Mouse (Mus musculus) E14TG2a.4 (cell line): Measurements from ENCODE around the gene Unc13c.
A peak's percentile ranks its signal among the peaks of the same experiment; 100 is the strongest.

Experiments
- H3K27me3 ChIP-seq: 2 replicates; pipeline ENCODE4 v1.6.1; 2014; ENCODE audit warnings: low read length, control low read depth; ENCODE audit not compliant: insufficient read depth
- H3K36me3 ChIP-seq: 2 replicates; pipeline ENCODE4 v1.6.1; 2014; ENCODE audit warnings: low read length, control low read depth; ENCODE audit not compliant: insufficient read depth
- H3K4me1 ChIP-seq: replicated peaks from 2 replicates; pipeline ENCODE4 v1.6.1; 2014; ENCODE audit warnings: low read depth, low read length, control low read depth
- H3K4me3 ChIP-seq: replicated peaks from 2 replicates; pipeline ENCODE4 v1.5.1; 2014; ENCODE audit warnings: mild to moderate bottlenecking, low read length
- H3K9me3 ChIP-seq: 2 replicates; pipeline ENCODE4 v1.6.1; 2014; ENCODE audit warnings: low read length, control low read depth
- CTCF ChIP-seq: conservative IDR thresholded peaks from 2 replicates; pipeline ENCODE4 v1.5.1; 2014; ENCODE audit warnings: low read length
- NANOG ChIP-seq: IDR thresholded peaks from 2 replicates; pipeline ENCODE4 v1.6.1; 2014; ENCODE audit warnings: borderline replicate concordance, low read length, mixed read lengths
- POU5F1 ChIP-seq: IDR thresholded peaks from 2 replicates; pipeline ENCODE4 v1.6.1; 2014; ENCODE audit warnings: low read length, borderline replicate concordance

Gene Unc13c

DNA sequence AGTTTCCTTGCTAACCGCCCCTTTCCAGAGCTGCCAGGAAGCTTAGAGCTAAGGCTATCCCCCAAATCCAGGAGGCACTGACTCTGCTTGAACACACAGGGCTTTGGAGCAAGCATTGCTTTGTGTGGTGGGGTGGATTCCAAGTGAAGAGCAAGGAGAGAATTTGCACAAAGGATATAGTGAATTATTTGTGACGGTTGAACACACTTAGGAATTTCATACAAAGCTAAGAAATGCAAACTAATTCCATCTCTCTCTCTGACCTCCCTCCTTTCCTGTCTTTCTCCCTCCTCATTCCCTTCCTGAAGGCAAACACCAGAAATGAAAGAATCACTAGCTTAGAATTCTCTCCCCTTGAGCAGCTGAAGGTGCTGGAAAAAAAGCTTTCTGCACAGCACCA is 271.7 kb downstream of the Unc13c start:
- H3K9me3 ChIP-seq, result no peaks in the 10 kb centered on the region
- H3K27me3 ChIP-seq, result no peaks in the 10 kb centered on the region
- H3K4me1 ChIP-seq, result no peaks in the 10 kb centered on the region
- TF ChIP-seq POU5F1 (no peak), CTCF (no peak), NANOG (no peak)
- H3K36me3 ChIP-seq, result no peaks in the 10 kb centered on the region
- H3K4me3 ChIP-seq, result no peak overlapping the region

- H3K36me3 ChIP-seq, result no peaks in the 10 kb centered on the region
- TF ChIP-seq CTCF (no peak), NANOG (no peak), POU5F1 (no peak)
These were observed 287.2 kb downstream of the Unc13c start for GRCm38 (mm10) chr9:73681580-73681979.

DNA sequence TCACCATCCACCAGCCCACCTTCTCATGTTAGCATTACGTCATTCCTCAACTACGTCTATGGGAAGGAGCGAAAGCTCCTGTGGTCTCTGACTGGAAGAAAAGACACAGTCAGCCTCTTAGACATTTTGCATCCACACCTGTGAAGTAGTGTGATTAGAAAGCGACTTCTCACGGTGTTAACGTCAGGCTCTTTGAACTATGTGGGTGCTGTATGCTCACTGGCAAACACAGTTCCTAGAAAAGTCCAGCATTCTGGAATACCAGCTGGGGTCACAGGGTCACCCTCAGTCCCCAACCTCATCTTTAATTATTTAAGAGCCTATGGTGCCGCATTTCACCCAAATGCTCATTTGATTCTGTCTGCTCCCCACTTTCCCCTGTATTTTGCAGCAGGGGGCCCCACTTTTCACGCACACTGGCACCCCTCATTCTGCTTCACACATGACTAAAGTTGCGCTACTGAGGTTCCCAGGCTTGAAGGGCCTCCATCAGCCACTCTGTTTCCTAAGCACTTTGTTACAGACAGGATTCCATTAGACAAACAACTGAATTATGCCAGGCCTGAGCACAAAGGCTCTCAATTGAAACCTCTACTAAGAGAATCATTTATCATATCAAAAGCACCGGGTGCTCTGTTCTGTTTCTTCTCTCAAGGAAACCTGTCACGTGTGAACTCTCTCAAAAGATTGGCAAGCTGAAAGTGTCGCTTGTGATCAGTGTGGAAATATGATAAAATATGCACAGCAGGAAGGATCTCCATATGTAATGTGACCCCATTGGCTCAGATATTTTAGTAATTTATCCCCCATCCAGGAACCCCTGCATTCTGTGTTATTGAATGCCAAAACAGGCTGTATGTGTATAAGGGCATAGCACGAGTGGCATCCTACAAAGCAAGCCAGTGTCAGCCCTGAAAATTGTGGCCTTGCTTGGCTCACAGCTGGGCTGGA is 287.9 kb downstream of the Unc13c start:
- no peak overlapping the region for H3K4me3 ChIP-seq
- no peaks in the 10 kb centered on the region for H3K9me3 ChIP-seq
- H3K36me3 ChIP-seq, result no peaks in the 10 kb centered on the region
- H3K27me3 ChIP-seq, result no peaks in the 10 kb centered on the region
- no peaks in the 10 kb centered on the region for H3K4me1 ChIP-seq
- TF ChIP-seq CTCF, result no peak
- no peak for TF ChIP-seq POU5F1

More at GRCm38 (mm10) chr9:73681580-73681979, 287.2 kb downstream of the Unc13c start:
- Histone ChIP-seq H3K4me1 (no peaks in the 10 kb centered on the region), H3K27me3 (no peaks in the 10 kb centered on the region), H3K9me3 (no peaks in the 10 kb centered on the region), H3K4me3 (no peak overlapping the region)

- Histone ChIP-seq H3K9me3 (no peaks in the 10 kb centered on the region), H3K4me1 (no peaks in the 10 kb centered on the region), H3K4me3 (no peak overlapping the region), H3K27me3 (no peaks in the 10 kb centered on the region), H3K36me3 (no peaks in the 10 kb centered on the region)
- TF ChIP-seq NANOG, result no peak
- TF ChIP-seq CTCF, result no peak
- TF ChIP-seq POU5F1, result no peak
These were observed 297.0 kb downstream of the Unc13c start for GRCm38 (mm10) chr9:73671656-73672212.

DNA sequence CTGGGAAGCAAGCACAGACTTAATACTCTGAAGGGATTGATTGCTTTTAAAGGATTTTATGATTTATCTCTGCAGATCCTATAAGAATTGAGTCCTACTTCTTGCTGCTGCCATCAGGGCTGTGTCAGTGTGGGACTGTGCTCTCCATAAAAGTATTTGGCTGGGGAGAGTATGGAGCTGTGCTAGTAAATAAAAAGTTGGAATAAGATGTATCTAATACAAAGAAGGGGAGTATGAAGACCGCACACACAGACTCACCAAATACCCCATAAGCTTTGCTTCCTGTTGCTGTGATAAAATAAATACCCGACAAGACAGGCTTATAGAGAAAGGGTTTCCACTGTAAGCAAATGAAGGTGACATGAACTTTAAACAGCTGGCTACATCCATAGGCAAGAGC is 298.7 kb downstream of the Unc13c start:
- TF ChIP-seq NANOG (no peak), POU5F1 (no peak), CTCF (no peak)
- Histone ChIP-seq H3K36me3 (no peaks in the 10 kb centered on the region), H3K9me3 (no peaks in the 10 kb centered on the region), H3K4me3 (no peak overlapping the region), H3K4me1 (no peaks in the 10 kb centered on the region), H3K27me3 (no peaks in the 10 kb centered on the region)

DNA sequence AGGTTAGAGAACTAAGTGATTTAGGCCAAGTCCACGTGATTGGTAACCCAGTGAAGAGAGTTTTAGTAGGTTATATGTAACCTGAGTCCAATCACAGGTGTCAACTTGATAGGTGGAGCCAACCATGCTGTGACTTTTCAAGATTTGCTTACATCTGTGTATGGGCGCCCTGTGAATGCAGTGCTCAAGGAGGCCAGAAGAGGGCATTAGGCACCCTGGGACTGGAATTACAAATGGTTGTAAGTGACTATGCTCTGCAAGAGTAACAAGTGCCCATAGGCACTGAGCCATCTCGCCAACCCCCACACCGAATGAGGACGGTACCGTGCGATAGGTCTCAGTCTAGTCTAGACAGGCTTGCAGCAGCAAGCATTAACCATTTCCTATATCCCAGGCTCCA is 305.9 kb downstream of the Unc13c start:
- TF ChIP-seq CTCF (peak; percentile 49), POU5F1 (no peak), NANOG (no peak)
- Histone ChIP-seq H3K9me3 (no peaks in the 10 kb centered on the region), H3K4me1 (no peaks in the 10 kb centered on the region), H3K27me3 (no peaks in the 10 kb centered on the region), H3K36me3 (no peaks in the 10 kb centered on the region), H3K4me3 (no peak overlapping the region)

GRCm38 (mm10) chr9:73649088-73649487 is 319.7 kb downstream of the Unc13c start:
- Histone ChIP-seq H3K4me3 (no peak overlapping the region), H3K27me3 (no peaks in the 10 kb centered on the region), H3K9me3 (peaks cover 3% of the 10 kb centered on the region; the same call in 1 of the 2 replicates), H3K36me3 (no peaks in the 10 kb centered on the region), H3K4me1 (no peaks in the 10 kb centered on the region)
- TF ChIP-seq CTCF (no peak), NANOG (no peak), POU5F1 (no peak)

DNA sequence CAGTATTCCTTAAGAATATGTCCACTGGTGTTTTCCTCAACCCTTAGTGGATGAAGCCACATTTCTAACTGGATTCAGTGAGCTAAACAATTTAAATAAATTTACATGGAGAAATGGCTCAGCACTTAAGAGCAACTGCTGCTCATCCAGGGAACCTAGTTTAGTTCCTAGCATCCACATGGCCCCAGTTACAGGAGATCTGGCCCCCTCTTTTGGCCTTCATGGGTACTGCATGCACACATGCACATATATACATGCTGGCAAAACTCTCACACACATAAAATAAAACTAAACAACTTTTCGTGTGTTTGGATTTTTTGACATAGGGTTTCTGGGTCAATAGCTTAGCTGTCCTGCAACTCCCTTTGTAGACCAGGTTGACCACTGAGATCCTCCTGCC is 330.6 kb downstream of the Unc13c start:
- H3K4me1 ChIP-seq, result no peaks in the 10 kb centered on the region
- no peak overlapping the region for H3K4me3 ChIP-seq
- no peaks in the 10 kb centered on the region for H3K9me3 ChIP-seq
- H3K36me3 ChIP-seq, result no peaks in the 10 kb centered on the region
- no peaks in the 10 kb centered on the region for H3K27me3 ChIP-seq
- peak; percentile 90 for TF ChIP-seq CTCF
- TF ChIP-seq POU5F1, result no peak

- Histone ChIP-seq H3K9me3 (no peaks in the 10 kb centered on the region), H3K27me3 (no peaks in the 10 kb centered on the region), H3K36me3 (no peaks in the 10 kb centered on the region), H3K4me1 (no peaks in the 10 kb centered on the region), H3K4me3 (no peak overlapping the region)
- no peak for TF ChIP-seq POU5F1
- no peak for TF ChIP-seq CTCF
- no peak for TF ChIP-seq NANOG
These were observed 343.6 kb downstream of the Unc13c start for GRCm38 (mm10) chr9:73625171-73625570.
